Mouse (Mus musculus) testis, adult 2 months (tissue): Measurements from ENCODE around the gene Atg4c.

Source experiments
- CTCF ChIP-seq: fragments of 200-500 bp; IDR thresholded peaks from 2 replicates; pipeline ENCODE4 v1.5.1; 2012; ENCODE audit warnings: low read depth, mild to moderate bottlenecking, inconsistent platforms, low read length, moderate library complexity; ENCODE audit not compliant: control insufficient read depth, insufficient read depth, insufficient replicate concordance
- POLR2A ChIP-seq: fragments of 200-500 bp; IDR thresholded peaks from 2 replicates; pipeline ENCODE4 v1.6.1; 2012; ENCODE audit warnings: low read depth, mild to moderate bottlenecking, inconsistent platforms, low read length, moderate library complexity; ENCODE audit not compliant: control insufficient read depth

DNA sequence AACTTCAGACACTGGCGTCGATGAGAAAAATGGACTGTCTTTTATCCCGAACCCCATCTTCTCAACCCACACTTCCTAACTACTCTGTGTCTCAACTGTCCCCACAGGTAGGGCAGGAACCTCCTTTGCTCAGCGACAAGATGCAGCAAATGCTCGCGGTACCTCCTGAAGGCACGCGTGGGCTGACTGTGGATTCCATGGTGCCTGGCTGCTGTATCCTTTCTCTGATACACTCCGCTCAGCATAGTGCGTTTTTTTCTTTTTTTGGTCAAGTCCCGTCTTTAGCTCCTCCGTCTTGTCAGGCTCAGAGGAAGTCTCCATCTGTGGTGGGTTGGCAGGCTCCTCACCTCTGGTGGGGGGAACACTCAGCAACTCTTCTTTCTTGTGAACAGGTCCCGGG, 111.1 kb downstream of the Atg4c start:
- TF ChIP-seq POLR2A (no peak), CTCF (no peak)
